ENCODE assay signal across 17 mouse cellular contexts in the genomic region with DNA sequence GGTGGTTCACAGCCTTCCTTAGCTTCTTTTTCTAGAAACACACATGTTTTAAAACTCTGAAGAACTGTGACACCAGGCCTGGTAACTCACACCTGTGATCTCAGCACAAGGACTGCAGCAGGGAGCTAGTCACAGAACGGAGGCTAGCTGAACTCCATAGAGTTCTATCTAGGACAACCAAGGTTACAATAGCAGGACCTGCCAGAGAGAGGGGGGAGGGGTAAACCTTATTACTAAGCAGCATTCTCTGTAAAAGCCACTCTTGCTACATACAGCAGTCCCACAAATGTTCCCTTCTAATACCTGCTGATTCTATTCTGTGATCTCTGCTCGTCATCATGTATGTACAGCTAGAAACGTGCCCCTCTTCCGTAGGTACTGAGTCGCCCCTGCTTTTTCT. TPM values are rescaled to one million over a fixed set of nuclear protein-coding genes. Genes with fewer than 3 reads are reported as not detected.
DNase-seq lines count a peak whose midpoint lies in the region; TF ChIP-seq lines count a peak whose summit lies in the region.
"Had no signal": no experiment of that assay in that cellular context is flagged by ENCODE, and none has a peak within 500 bp of the region (broad histone marks: within the 10 kb centered on the region; RNA-seq: fewer than 3 reads in every experiment).

No protein-coding gene starts in this region.

- TF ChIP-seq EP300 in ES-Bruce4 (IDR thresholded peaks at IDR 0.05; ENCODE audit: insufficient read depth, low read depth, low read length): no peak

- no peaks in the 10 kb centered on the region for H3K9me3 ChIP-seq in ES-Bruce4 (replicated peaks; ENCODE audit: control insufficient read depth, insufficient read depth, low read length, poor library complexity, severe bottlenecking)
- H3K9me3 ChIP-seq: embryonic facial prominence, embryonic 10.5 days; hindbrain, embryonic 13.5 days; limb, embryonic 15.5 days; lung, embryonic 15.5 days had no signal

- peak overlapping the region; percentile 46; the same call in 1 of the 2 replicates for H3K27ac ChIP-seq in kidney, adult 2 months (ENCODE audit: insufficient read depth, low read depth, low read length)
- H3K27ac ChIP-seq in ES-Bruce4 (ENCODE audit: insufficient read depth, low read length): 0 out of 2 replicates have a peak overlapping the region, but pooled peaks have one; percentile 45
- H3K27ac ChIP-seq: embryonic facial prominence, embryonic 10.5 days; hindbrain, embryonic 13.5 days; limb, embryonic 15.5 days; lung, embryonic 15.5 days had no signal

- 77% methylated on average over 5 of the region's 5 CpGs for WGBS in kidney, adult 2 months

- no peak overlapping the region for H3K4me3 ChIP-seq in kidney, adult 2 months (ENCODE audit: insufficient read depth, low read depth, low read length)
- H3K4me3 ChIP-seq in ES-Bruce4 (ENCODE audit: low read depth, low read length): no peak overlapping the region
- H3K4me3 ChIP-seq: embryonic facial prominence, embryonic 10.5 days; hindbrain, embryonic 13.5 days; limb, embryonic 15.5 days; lung, embryonic 15.5 days had no signal

- H3K36me3 ChIP-seq in kidney, adult 2 months (ENCODE audit: control insufficient read depth, insufficient read depth, low read length): 0 out of 2 replicates have a peak, but pooled peaks cover 1% of the 10 kb centered on the region
- peaks cover 6% of the 10 kb centered on the region; the same call in 1 of the 2 replicates for H3K36me3 ChIP-seq in ES-Bruce4 (ENCODE audit: control insufficient read depth, insufficient read depth, low read length, poor library complexity, severe bottlenecking)
- H3K36me3 ChIP-seq: hindbrain, embryonic 13.5 days had no signal

- TF ChIP-seq POLR2A in kidney, adult 2 months (IDR thresholded peaks at IDR 0.05; ENCODE audit: low read depth, low read length): no peak
- no peak for TF ChIP-seq POLR2A in ES-Bruce4 (IDR thresholded peaks at IDR 0.05; ENCODE audit: insufficient read depth, low read length)

- intact Hi-C loops in gastrocnemius, postnatal 14 days (cut with DNase I; ENCODE audit: low total_unique reads): loop anchor here (5.0 kb wide), 1 partner anchor 148 kb away; no protein-coding TSS in a partner anchor

- no peak for TF ChIP-seq CTCF in kidney, adult 2 months (conservative IDR thresholded peaks at IDR 0.05; ENCODE audit: insufficient read depth, insufficient read length, low read depth, low read length)
- no peak for TF ChIP-seq CTCF in ES-Bruce4 (IDR thresholded peaks at IDR 0.05; ENCODE audit: low read depth, low read length)

- no peaks in the 10 kb centered on the region for H3K27me3 ChIP-seq in kidney, adult 2 months (replicated peaks; ENCODE audit: control insufficient read depth, insufficient read depth, low read length)
- H3K27me3 ChIP-seq in ES-Bruce4 (ENCODE audit: control insufficient read depth, insufficient read depth, low read length, poor library complexity, severe bottlenecking): no peaks in the 10 kb centered on the region
- H3K27me3 ChIP-seq: hindbrain, embryonic 13.5 days; limb, embryonic 15.5 days; lung, embryonic 15.5 days had no signal

- H3K9ac ChIP-seq in ES-Bruce4 (ENCODE audit: low read depth, poor library complexity, severe bottlenecking): no peak overlapping the region
- H3K9ac ChIP-seq: hindbrain, embryonic 13.5 days; limb, embryonic 15.5 days; lung, embryonic 15.5 days had no signal

- no peaks in the 10 kb centered on the region for H3K4me1 ChIP-seq in kidney, adult 2 months (ENCODE audit: control insufficient read depth, insufficient read depth, low read length)
- peaks cover 2% of the 10 kb centered on the region for H3K4me1 ChIP-seq in ES-Bruce4 (ENCODE audit: control insufficient read depth, insufficient read depth, low read length)
- H3K4me1 ChIP-seq: limb, embryonic 15.5 days had no signal

- peak; percentile 76 for DNase-seq in heart, adult 11 months
- DNase-seq in heart, adult 18-20 months: no peak
- DNase-seq in kidney, adult 2 months: peak; percentile 23
- no peak for DNase-seq in kidney, postnatal 36 days
- peak; percentile 44 for DNase-seq in R1 (ENCODE audit: low read depth, low spot score)
- no peak for DNase-seq in gastrocnemius, postnatal 14 days
- DNase-seq: cerebellum, adult 9-10 months; kidney, adult 9 months; kidney, postnatal 25 days; lung, postnatal 4 days; right cerebral cortex, postnatal 25 days; thymus, postnatal 14 days had no signal

RNA-seq across cellular contexts. Expression of a gene that starts 15.4 kb away (rescaled TPM):
- 10 to 100 TPM; 51.6 to 63.6 TPM for total RNA-seq in heart, adult 18-20 months (2021)
- 64.4 and 71.0 TPM in 2 replicates for polyA plus RNA-seq in kidney, adult 2 months (2012; rRNA removed)
- polyA plus RNA-seq in ES-Bruce4 (2011; ENCODE audit: insufficient read depth, insufficient read length, low read depth, missing spikeins): 133 and 146 TPM in 2 replicates
- total RNA-seq in gastrocnemius, postnatal 14 days (2021): 10 to 100 TPM; 43.7 to 49.2 TPM

Comparison
In these comparisons a context has a peak if more than half of its experiments do, and no peak if none do; other contexts are left out.
1. DNase-seq: peak in heart, adult 11 months (single experiment), kidney, adult 2 months (single experiment) and R1 (single experiment); none in heart, adult 18-20 months (0 of 2), kidney, postnatal 36 days (0 of 2) and gastrocnemius, postnatal 14 days (single experiment).